Mouse (Mus musculus): ENCODE data around the gene Agrp.
A peak's percentile ranks its signal among the peaks of the same experiment; 100 is the strongest.
"Not testable (repeated sequence)": the region's sequence is repeated elsewhere in the genome, so short reads cannot be mapped to it uniquely, and the experiment has no call there.

GRCm38 (mm10) chr8:105602540-105602939 lies 34.7 kb downstream of the Agrp start:
- TF ChIP-seq MXI1 (IDR thresholded peaks at IDR 0.05; ENCODE audit: low read depth, low read length); CTCF (IDR thresholded peaks at IDR 0.05 in 2 of 3, conservative IDR thresholded peaks at IDR 0.05 in 1 of 3; ENCODE audit: control insufficient read depth in 1 of 3, insufficient read depth in 1 of 3, low read depth in 2 of 3, low read length in 3 of 3, poor library complexity in 1 of 3, severe bottlenecking in 1 of 3); EP300 (IDR thresholded peaks at IDR 0.05; ENCODE audit: low read depth in 1 of 2, low read length in 2 of 2); CHD1 (IDR thresholded peaks at IDR 0.05; ENCODE audit: low read depth, low read length); MAZ (IDR thresholded peaks at IDR 0.05; ENCODE audit: low read depth, low read length); USF2 (IDR thresholded peaks at IDR 0.05; ENCODE audit: borderline replicate concordance in 1 of 2, insufficient read depth in 1 of 2, low read depth in 1 of 2, low read length in 2 of 2); KAT2A (conservative IDR thresholded peaks at IDR 0.05; ENCODE audit: low read depth, low read length); MYC (IDR thresholded peaks at IDR 0.05; ENCODE audit: low read depth, low read length): not testable (repeated sequence)
- TF ChIP-seq POLR2A (IDR thresholded peaks at IDR 0.05; ENCODE audit: control insufficient read depth in 1 of 2, insufficient read depth in 1 of 2, low read depth in 1 of 2, low read length in 2 of 2, poor library complexity in 1 of 2), result 0 out of 4 replicates have a peak, but pooled peaks of 1 of the 2 experiments have one; percentile 40

All from MEL (cell line).